Mouse (Mus musculus): ENCODE results near the gene Nlrc5.

DNA sequence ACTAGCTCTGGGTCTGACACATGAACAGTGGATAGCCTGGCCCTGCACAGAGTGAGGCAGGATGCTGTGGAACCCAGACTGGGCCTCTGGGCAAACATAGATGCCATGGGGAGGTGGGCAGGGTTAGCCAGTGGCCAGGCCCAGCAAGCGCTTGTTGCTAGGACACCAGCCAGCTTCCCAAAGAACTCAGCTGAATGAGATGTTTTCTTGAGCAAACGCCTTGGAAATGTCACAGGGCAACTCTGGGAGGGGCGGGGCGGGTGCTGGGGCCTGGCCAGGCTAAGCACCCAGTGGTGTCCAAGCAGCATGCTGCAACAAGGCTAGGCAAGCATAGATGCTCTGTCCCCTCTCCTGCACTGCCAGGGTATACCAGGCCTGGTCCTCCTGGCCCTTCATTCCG is 127.1 kb downstream of the Nlrc5 start:
- TF ChIP-seq POLR2A (IDR thresholded peaks at IDR 0.05; ENCODE audit: low read depth, low read length): no peak
- no peak for TF ChIP-seq CTCF (IDR thresholded peaks at IDR 0.05; ENCODE audit: extremely low read depth, insufficient read length, insufficient replicate concordance, low read depth, low read length)

Measured in small intestine, adult 2 months (tissue).